Mouse (Mus musculus) CD4-positive, CD25-positive, alpha-beta regulatory T cell, adult 4 months (primary cell): ENCODE results near the gene Tubgcp5. TPM values are rescaled to one million over a fixed set of nuclear protein-coding genes. Genes with fewer than 3 reads are reported as not detected.
"Not testable (repeated sequence)": the region's sequence is repeated elsewhere in the genome, so short reads cannot be mapped to it uniquely, and the experiment has no call there.

ENCODE experiments used
- ATAC-seq: one replicate; pipeline ENCODE4 v1.8.0; 2017
- polyA plus RNA-seq, 2 experiments: library from polyadenylated mRNA; unstranded; fragments of 100-300 nt; shearing (Covaris generic); gene quantifications; one replicate each; pipeline ENCODE4 v1.2.1; 2017

Tubgcp5 gene
- polyA plus RNA-seq: 10 to 100 TPM; 43.4 to 48.6 TPM

- ATAC-seq: peak; percentile 100
These were observed at the start of gene Tubgcp5 for GRCm38 (mm10) chr7:55793952-55794603. TSS of gene Tubgcp5 (plus strand) at chr7:55794154.

- no peak for ATAC-seq
These were observed 49.3 kb upstream of the Tubgcp5 start for GRCm38 (mm10) chr7:55744566-55745220.

- no peak for ATAC-seq
These were observed 43.1 kb upstream of the Tubgcp5 start for GRCm38 (mm10) chr7:55750841-55751240.

- no peak for ATAC-seq
These were observed 34.6 kb upstream of the Tubgcp5 start for GRCm38 (mm10) chr7:55759346-55759745.

DNA sequence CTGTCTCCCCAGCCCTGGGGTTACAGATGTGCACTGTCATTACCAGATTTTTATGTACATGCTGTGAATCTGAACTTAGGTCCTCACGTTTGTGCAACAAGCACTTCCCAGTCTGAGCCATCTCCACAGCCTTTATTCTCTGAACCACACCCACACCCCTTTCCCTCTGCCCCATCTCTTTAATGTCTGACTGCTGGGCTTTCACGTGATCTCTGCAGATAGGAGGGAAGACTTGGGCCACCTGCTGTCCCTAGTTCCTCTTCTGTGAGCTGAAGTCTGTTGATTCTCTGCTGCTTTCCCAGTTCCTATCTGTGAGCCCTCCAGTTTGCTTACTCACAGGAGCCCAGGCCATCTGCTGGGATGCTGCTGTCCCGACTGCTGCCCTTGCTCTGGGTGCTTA, 26.0 kb upstream of the Tubgcp5 start, which contains the start of gene Siglech:
Gene Siglech, plus strand, starts transcription at position 253 of the 400 bp plus-strand sequence.
- no peak for ATAC-seq

- ATAC-seq: no peak
These were observed 13.9 kb upstream of the Tubgcp5 start for GRCm38 (mm10) chr7:55780011-55780410.

GRCm38 (mm10) chr7:55782493-55782892, 11.5 kb upstream of the Tubgcp5 start:
- ATAC-seq: no peak

- no peak for ATAC-seq
These were observed 9.4 kb upstream of the Tubgcp5 start for GRCm38 (mm10) chr7:55784580-55784979.

DNA sequence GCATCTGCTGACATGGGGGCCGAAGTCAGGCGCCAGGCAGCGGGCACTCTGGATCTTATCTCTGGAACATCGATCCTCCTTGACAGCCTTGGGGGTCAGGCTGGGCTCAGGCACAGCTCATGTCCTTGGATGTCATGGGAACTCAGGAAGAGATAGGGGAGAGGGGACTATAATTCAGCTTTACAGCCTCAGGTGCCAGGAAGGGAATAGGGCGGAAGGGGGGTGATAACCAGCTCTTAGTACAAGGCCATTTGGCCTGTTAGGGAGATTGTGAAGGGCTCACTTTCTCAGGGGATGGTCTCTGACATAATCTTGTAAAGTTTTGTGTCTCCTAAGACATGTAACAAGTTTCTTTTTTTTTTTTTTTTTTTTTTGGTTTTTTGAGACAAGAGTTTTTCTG, 3.4 kb upstream of the Tubgcp5 start:
- ATAC-seq: not testable (repeated sequence)

- no peak for ATAC-seq
These were observed 1.7 kb upstream of the Tubgcp5 start for GRCm38 (mm10) chr7:55792280-55792679.

GRCm38 (mm10) chr7:55793236-55793951, 560 bp upstream of the Tubgcp5 start:
- no peak for ATAC-seq

GRCm38 (mm10) chr7:55799981-55800380, 6.0 kb downstream of the Tubgcp5 start:
- no peak for ATAC-seq

DNA sequence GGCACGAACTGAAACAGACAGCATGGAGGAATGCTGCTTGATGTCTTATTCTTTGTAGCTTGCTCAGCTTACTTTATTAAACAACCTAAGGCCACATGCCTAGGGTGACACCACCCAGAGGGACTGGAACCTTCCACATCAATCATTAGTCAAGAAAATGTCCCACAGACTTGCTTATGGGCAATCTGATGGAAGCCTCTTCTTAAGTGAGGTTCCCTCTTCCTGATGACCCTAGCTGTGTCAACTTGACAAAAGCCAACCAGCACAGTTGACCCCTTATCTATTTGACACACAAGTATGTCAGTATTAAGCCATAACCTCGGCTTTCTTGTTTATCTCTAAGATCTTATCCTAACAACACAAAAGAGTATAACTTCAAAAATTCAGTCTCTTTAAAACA, 16.0 kb downstream of the Tubgcp5 start:
- no peak for ATAC-seq

DNA sequence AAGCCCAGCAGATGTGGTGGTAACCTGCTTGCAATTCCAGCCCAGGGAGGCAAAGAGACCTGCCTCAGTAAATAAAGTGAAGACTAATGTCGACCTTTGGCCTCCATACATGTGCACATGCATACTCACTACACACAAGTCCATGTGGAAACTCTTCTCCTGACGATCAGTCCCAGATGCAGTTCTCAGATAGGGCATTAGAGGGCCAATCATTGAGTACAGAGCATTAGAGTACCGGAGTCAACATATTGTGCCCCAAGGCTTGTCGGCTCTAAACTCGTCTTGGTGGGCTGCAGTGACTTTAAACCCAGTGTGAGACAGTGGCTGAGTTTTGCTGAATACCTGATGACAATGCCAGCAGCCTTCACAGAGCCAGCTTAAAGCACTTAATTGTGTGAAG, 30.5 kb downstream of the Tubgcp5 start:
- no peak for ATAC-seq

- ATAC-seq: no peak
These were observed 33.6 kb downstream of the Tubgcp5 start for GRCm38 (mm10) chr7:55827551-55827950.

GRCm38 (mm10) chr7:55836877-55837276, 42.9 kb downstream of the Tubgcp5 start:
- ATAC-seq: no peak

DNA sequence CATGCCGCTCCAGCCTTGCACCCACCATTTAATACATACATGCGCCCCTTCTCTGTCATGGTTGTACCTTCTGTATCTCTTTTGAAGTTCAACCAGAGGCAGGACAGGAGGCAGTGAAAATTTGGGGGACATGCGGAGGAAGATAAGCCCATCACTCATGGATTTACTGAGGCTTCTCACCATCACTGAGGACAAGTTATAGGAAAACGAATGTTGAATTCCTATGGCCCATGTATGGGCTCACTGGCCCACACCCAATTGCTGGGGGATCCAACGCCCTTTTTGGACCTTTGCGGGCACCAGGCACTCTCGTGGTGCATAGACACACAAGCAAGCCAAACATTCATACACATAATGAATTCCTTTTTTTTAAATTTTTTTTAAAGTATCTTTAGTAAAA, 47.5 kb downstream of the Tubgcp5 start, which contains the start of gene Cyfip1:
Gene Cyfip1, plus strand, starts transcription at position 301 of the 400 bp plus-strand sequence.
- ATAC-seq: no peak

DNA sequence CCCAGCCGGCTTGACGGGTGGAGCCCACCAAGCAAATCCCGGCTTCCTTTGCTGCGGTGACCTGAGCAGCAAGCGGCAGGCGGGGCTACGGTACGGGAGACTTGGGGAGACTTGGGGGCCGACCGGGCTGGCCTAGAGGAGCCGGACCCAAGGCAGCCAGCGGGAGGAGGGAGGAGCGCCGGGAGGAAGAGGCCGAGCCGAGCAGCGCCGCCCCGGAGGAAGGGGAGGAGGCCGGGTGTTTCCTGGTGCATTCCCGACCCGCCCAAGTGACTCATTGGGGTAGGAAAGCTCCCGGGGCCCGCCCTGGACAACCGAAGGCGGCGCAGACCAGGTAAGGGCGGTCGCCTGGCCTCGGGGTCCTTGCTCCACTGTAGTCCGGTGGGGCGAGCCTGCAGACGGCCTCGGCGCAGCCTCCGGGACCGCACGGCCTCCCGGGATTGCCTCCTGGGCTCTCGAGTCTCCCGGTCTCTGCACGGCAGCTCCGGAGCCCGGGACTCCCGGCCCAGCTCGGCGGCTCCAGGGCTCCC, 48.1 kb downstream of the Tubgcp5 start:
- ATAC-seq: peak; percentile 78

DNA sequence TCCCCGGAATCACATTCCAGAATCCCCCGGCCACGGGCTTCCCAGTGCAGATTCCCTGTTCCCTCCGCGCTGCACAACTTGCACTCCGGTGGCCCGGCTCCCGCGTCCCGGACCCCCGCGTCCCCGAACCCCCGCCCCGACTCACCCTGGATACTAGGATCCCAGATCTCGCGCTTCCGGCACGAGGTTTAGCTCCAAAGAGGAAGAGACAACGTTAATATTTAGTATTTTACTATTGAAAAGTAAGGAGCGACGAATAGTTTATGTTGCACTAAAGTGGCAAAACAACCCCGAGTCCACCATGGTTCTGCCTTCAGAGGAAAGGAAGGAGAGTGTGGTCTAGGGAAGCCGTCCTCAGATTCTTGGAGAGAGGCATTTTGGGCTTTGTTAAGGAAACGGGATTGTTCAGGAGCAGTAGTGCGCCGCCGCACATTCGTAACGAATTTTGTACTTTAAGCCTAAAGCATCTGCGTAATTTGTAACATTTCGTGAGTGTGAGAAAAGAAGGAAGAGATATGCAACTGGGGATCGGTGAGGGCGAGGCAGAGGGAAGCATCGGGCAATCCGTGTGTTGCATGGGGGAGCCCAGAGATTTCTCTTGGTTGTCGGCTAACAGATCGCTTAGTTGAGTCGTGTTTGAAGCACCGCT, 48.7 kb downstream of the Tubgcp5 start:
- no peak for ATAC-seq

DNA sequence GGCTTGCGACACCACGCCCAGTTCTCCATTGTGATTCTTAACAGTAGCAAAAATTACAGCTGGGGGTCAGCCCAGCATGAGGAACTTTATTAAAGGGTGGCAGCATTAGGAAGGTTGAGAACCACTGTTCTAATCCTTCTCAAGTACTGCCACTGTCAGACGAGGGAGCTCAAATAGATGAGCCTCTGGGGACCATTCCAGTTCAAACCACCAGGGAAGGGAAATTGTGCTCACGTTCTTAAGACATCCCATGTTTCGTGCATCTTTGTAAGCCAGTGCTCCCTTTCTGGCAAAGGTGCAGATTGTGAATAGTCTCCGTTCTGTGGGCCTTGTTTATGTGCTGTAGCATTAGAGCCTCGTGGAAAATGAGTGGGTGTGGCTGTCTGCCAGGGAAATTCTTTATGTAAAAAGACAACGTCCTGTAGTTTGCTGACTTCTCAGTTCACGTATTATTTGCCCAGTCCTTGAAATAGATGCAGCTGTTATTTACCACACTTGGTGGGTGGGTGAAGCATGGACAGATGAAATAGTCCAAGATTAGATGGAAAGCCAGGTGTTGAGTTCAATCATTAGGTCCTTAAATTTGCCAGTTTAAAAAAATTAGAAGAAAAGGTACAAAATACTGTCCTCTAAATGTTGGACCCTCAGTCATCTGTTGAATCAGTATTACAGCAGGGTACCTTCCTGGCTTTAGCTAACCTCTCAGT, 52.8 kb downstream of the Tubgcp5 start:
- ATAC-seq: peak; percentile 33

- ATAC-seq: no peak
These were observed 56.1 kb downstream of the Tubgcp5 start for GRCm38 (mm10) chr7:55849948-55850571.

- peak; percentile 83 for ATAC-seq
These were observed 58.8 kb downstream of the Tubgcp5 start for GRCm38 (mm10) chr7:55852787-55853186.
